Mouse (Mus musculus): Measurements from ENCODE around the gene Inpp4b. TPM values are rescaled to one million over a fixed set of nuclear protein-coding genes. Genes with fewer than 3 reads are reported as not detected.

Inpp4b gene
- polyA plus RNA-seq, 1 experiment from 2014 or later: 20.7 TPM

DNA sequence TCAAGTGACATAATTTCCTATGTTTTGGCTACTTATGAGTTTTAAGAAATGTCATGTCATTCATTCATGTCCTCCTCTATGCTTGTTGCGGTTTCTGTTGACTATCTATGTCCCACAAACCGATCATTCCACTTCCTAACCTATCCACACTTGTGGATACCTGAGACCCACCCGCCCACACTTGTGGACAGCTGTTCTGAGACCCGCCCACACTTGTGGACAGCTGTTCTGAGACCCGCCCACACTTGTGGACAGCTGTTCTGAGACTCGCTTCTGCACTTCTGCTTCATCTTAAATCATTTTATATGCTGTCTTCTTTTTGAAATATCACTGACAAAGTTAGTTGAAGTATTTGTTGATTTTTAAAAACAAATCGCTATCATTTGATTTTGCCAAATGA lies 400.2 kb downstream of the Inpp4b start:
- Histone ChIP-seq H3K27me3 (replicated peaks; ENCODE audit: insufficient read depth, low read length) (no peaks in the 10 kb centered on the region), H3K36me3 (ENCODE audit: insufficient read depth, low read length) (no peaks in the 10 kb centered on the region), H3K4me3 (ENCODE audit: low read depth, low read length) (no peak overlapping the region), H3K4me1 (ENCODE audit: insufficient read depth, low read depth, low read length) (no peaks in the 10 kb centered on the region), H3K9ac (replicated peaks; ENCODE audit: low read depth) (no peak overlapping the region), H3K27ac (ENCODE audit: low read length) (no peak overlapping the region), H3K9me3 (ENCODE audit: low read length) (no peaks in the 10 kb centered on the region), H3K4me2 (replicated peaks; ENCODE audit: low read depth, low read length) (no peak overlapping the region)
- DNase-seq (ENCODE audit: low spot score) (no peak), ATAC-seq (no peak)
- TF ChIP-seq EP300 (IDR thresholded peaks at IDR 0.05) (no peak), CTCF (IDR thresholded peaks at IDR 0.05) (no peak)
- 81% methylated on average over 7 of the region's 7 CpGs for WGBS

DNA sequence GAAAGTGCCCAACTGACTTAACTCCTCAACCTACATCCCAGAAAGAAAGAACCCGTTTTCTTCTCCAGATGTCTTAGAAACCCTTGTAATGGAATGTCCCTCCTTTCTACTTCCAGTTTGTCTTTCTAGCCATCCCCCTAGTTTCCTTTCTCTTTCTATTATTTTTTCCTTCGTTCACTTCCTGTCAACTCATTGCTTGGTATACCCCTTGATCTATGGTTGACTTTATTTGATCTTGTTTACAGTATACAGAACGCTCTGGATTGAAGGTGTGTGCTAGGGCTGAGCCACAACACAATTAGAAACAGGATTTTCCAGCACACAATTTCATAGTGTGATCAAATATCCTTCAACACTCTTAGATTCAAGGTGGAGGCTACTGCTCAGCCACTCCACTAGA lies 400.7 kb downstream of the Inpp4b start:
- TF ChIP-seq EP300 (IDR thresholded peaks at IDR 0.05): no peak
- no peak for TF ChIP-seq CTCF (IDR thresholded peaks at IDR 0.05)
- 66% methylated on average over 3 of the region's 3 CpGs for WGBS
- H3K4me3 ChIP-seq (ENCODE audit: low read depth, low read length): no peak overlapping the region
- H3K36me3 ChIP-seq (ENCODE audit: insufficient read depth, low read length): no peaks in the 10 kb centered on the region
- H3K4me1 ChIP-seq (ENCODE audit: insufficient read depth, low read depth, low read length): no peaks in the 10 kb centered on the region
- H3K9ac ChIP-seq (replicated peaks; ENCODE audit: low read depth): no peak overlapping the region
- no peak overlapping the region for H3K27ac ChIP-seq (ENCODE audit: low read length)
- DNase-seq (ENCODE audit: low spot score) (no peak), ATAC-seq (no peak)
- no peak overlapping the region for H3K4me2 ChIP-seq (replicated peaks; ENCODE audit: low read depth, low read length)
- no peaks in the 10 kb centered on the region for H3K27me3 ChIP-seq (replicated peaks; ENCODE audit: insufficient read depth, low read length)
- no peaks in the 10 kb centered on the region for H3K9me3 ChIP-seq (ENCODE audit: low read length)

DNA sequence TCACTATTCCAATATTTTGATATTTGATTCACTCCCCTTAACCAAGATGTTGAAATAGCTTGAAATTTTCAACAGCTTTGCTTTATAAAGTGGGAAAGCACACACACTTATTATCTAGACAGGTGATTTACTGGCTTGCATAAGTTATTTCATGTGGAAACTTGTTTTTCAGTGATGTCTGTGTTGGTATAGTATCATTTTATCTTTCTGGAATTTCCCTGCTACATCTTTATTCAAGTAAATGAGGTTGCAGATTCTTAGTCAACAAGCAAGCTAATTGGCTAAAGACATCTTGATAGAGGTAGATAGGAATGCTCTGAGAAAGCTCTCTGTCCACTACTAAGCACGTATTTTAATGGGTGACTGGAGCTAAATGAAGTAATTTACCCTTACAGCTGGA lies 403.1 kb downstream of the Inpp4b start:
- H3K4me2 ChIP-seq (replicated peaks; ENCODE audit: low read depth, low read length): no peak overlapping the region
- 57% methylated on average over 1 of the region's 1 CpGs for WGBS
- no peaks in the 10 kb centered on the region for H3K9me3 ChIP-seq (ENCODE audit: low read length)
- no peak overlapping the region for H3K4me3 ChIP-seq (ENCODE audit: low read depth, low read length)
- DNase-seq (ENCODE audit: low spot score) (no peak), ATAC-seq (no peak)
- H3K27ac ChIP-seq (ENCODE audit: low read length): no peak overlapping the region
- H3K9ac ChIP-seq (replicated peaks; ENCODE audit: low read depth): no peak overlapping the region
- no peaks in the 10 kb centered on the region for H3K4me1 ChIP-seq (ENCODE audit: insufficient read depth, low read depth, low read length)
- TF ChIP-seq CTCF (IDR thresholded peaks at IDR 0.05): no peak
- no peak for TF ChIP-seq EP300 (IDR thresholded peaks at IDR 0.05)
- no peaks in the 10 kb centered on the region for H3K36me3 ChIP-seq (ENCODE audit: insufficient read depth, low read length)
- no peaks in the 10 kb centered on the region for H3K27me3 ChIP-seq (replicated peaks; ENCODE audit: insufficient read depth, low read length)

DNA sequence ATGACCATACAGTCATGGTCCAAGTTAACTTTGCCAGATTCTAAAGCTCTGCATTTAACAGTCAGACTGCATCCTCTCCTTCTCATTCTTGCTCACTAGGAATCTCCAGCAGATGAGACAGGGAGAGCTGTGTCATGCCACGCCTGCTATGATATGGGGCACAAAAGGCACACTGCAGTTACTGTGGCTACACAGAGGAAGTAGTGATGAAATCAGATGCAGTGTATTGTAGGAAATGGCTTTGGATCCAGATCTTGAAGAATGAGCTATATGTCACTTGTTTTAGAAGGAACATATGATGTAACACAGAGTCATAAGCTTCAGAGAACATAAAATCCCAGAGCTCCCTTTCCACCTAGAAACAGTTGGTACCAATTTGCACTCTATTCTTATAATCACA lies 408.8 kb downstream of the Inpp4b start:
- Histone ChIP-seq H3K4me3 (ENCODE audit: low read depth, low read length) (no peak overlapping the region), H3K27me3 (replicated peaks; ENCODE audit: insufficient read depth, low read length) (no peaks in the 10 kb centered on the region), H3K27ac (ENCODE audit: low read length) (no peak overlapping the region), H3K9ac (replicated peaks; ENCODE audit: low read depth) (no peak overlapping the region), H3K9me3 (ENCODE audit: low read length) (no peaks in the 10 kb centered on the region), H3K4me1 (ENCODE audit: insufficient read depth, low read depth, low read length) (no peaks in the 10 kb centered on the region), H3K36me3 (ENCODE audit: insufficient read depth, low read length) (no peaks in the 10 kb centered on the region), H3K4me2 (replicated peaks; ENCODE audit: low read depth, low read length) (no peak overlapping the region)
- TF ChIP-seq EP300 (IDR thresholded peaks at IDR 0.05): no peak
- no peak for TF ChIP-seq CTCF (IDR thresholded peaks at IDR 0.05)
- no peak for ATAC-seq
- 53% methylated on average over 1 of the region's 1 CpGs for WGBS
- DNase-seq (ENCODE audit: low spot score): no peak

DNA sequence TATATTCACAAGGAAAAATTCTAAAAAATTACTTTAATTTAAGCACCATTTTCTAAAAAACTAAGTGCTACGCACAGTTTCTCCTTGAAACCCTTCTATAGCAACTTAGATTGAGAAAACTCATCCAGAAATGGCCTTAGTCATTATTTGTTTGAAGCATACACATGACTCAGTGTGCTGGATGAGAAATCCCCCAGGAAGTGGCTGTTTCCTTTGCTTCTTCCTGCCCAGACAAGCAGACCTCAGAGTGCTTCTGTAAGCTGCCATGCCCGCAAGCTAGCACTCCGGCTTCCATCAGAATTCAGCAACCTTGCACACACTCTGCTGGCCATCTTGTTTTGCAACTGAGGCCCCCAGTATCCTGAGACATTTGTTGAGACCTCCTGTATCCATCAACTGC lies 414.3 kb downstream of the Inpp4b start:
- no peak overlapping the region for H3K4me2 ChIP-seq (replicated peaks; ENCODE audit: low read depth, low read length)
- no peak overlapping the region for H3K4me3 ChIP-seq (ENCODE audit: low read depth, low read length)
- no peaks in the 10 kb centered on the region for H3K36me3 ChIP-seq (ENCODE audit: insufficient read depth, low read length)
- no peaks in the 10 kb centered on the region for H3K9me3 ChIP-seq (ENCODE audit: low read length)
- no peak overlapping the region for H3K27ac ChIP-seq (ENCODE audit: low read length)
- no peaks in the 10 kb centered on the region for H3K27me3 ChIP-seq (replicated peaks; ENCODE audit: insufficient read depth, low read length)
- H3K9ac ChIP-seq (replicated peaks; ENCODE audit: low read depth): no peak overlapping the region
- WGBS: 62% methylated on average over 3 of the region's 3 CpGs
- DNase-seq (ENCODE audit: low spot score): peak; percentile 49
- ATAC-seq: peak; percentile 56
- H3K4me1 ChIP-seq (ENCODE audit: insufficient read depth, low read depth, low read length): no peaks in the 10 kb centered on the region
- TF ChIP-seq CTCF (IDR thresholded peaks at IDR 0.05) (no peak), EP300 (IDR thresholded peaks at IDR 0.05) (no peak)

DNA sequence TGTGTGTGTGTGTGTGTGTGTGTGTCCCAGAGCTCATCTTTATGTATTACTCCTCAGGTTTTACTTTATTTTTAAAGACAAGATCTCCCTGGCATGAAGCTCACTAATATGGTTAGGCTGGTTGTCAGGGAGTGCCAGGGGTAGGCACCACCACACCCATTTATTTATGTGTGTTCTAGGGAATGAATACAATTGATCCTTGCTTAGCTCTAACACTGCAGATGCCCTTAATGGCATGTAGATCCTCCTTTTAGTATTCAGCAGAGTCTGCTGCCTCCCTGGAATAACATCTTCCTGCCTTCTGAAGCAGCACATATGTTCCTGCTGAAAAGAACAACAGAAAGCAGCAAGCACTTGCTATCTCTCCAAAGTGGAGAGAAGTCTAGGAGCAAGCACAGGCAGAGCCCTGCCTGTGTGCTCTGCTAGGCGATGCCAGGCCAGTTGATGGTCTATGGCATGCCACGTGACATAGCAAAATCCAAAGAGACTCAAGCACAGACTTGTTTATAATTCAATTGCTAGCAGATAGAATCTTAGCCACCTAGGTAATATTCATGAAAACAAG lies 415.3 kb downstream of the Inpp4b start:
- Histone ChIP-seq H3K4me1 (ENCODE audit: insufficient read depth, low read depth, low read length) (no peaks in the 10 kb centered on the region), H3K27ac (ENCODE audit: low read length) (no peak overlapping the region), H3K27me3 (replicated peaks; ENCODE audit: insufficient read depth, low read length) (no peaks in the 10 kb centered on the region), H3K9ac (replicated peaks; ENCODE audit: low read depth) (no peak overlapping the region), H3K9me3 (ENCODE audit: low read length) (no peaks in the 10 kb centered on the region), H3K36me3 (ENCODE audit: insufficient read depth, low read length) (no peaks in the 10 kb centered on the region), H3K4me2 (replicated peaks; ENCODE audit: low read depth, low read length) (no peak overlapping the region), H3K4me3 (ENCODE audit: low read depth, low read length) (no peak overlapping the region)
- no peak for ATAC-seq
- no peak for DNase-seq (ENCODE audit: low spot score)
- WGBS: 91% methylated on average over 2 of the region's 2 CpGs
- TF ChIP-seq EP300 (IDR thresholded peaks at IDR 0.05) (no peak), CTCF (IDR thresholded peaks at IDR 0.05) (no peak)

DNA sequence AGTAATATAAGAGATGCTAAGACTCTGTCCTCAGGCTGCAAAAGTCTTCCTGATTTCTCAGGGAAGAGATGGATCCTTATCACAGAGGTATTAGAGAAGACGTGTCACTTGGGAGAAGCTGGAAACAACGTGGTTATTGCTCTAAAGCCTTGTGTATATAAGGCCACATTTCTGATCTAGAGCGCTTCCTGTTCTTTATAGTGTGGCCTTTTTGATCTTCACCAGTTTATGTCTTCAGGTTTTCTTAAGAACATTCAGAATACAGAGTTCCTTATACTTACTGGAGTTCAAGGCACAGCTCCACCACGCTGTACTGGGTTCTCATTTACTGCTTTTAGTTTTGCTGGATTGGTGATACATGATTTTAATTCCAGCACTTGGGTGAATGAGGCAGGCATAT lies 419.1 kb downstream of the Inpp4b start:
- no peaks in the 10 kb centered on the region for H3K9me3 ChIP-seq (ENCODE audit: low read length)
- ATAC-seq: no peak

More for the DNA sequence above, 419.1 kb downstream of the Inpp4b start:
- Histone ChIP-seq H3K4me3 (ENCODE audit: low read depth, low read length) (no peak overlapping the region), H3K36me3 (ENCODE audit: insufficient read depth, low read length) (no peaks in the 10 kb centered on the region), H3K27ac (ENCODE audit: low read length) (no peak overlapping the region), H3K9ac (replicated peaks; ENCODE audit: low read depth) (no peak overlapping the region), H3K4me2 (replicated peaks; ENCODE audit: low read depth, low read length) (no peak overlapping the region), H3K4me1 (ENCODE audit: insufficient read depth, low read depth, low read length) (no peaks in the 10 kb centered on the region), H3K27me3 (replicated peaks; ENCODE audit: insufficient read depth, low read length) (no peaks in the 10 kb centered on the region)
- TF ChIP-seq EP300 (IDR thresholded peaks at IDR 0.05): no peak
- no peak for TF ChIP-seq CTCF (IDR thresholded peaks at IDR 0.05)
- 57% methylated on average over 4 of the region's 4 CpGs for WGBS
- no peak for DNase-seq (ENCODE audit: low spot score)

Data from lung, postnatal 0 days (tissue).